Mouse (Mus musculus) G1E (cell line): ENCODE data around the gene Eif4e3.

Experiments
- CTCF ChIP-seq: IDR thresholded peaks from 2 replicates; pipeline ENCODE4 v1.5.1; 2012; ENCODE audit warnings: low read depth, low read length, inconsistent platforms, mixed read lengths
- GATA1 ChIP-seq: IDR thresholded peaks from 2 replicates; pipeline ENCODE4 v1.6.1; 2012; ENCODE audit warnings: borderline replicate concordance, low read length, inconsistent platforms, mixed read lengths
- TAL1 ChIP-seq: conservative IDR thresholded peaks from 2 replicates; pipeline ENCODE4 v1.6.1; 2012; ENCODE audit warnings: low read depth, low read length, inconsistent platforms, mixed read lengths

GRCm38 (mm10) chr6:99713256-99713655 lies 46.7 kb upstream of the Eif4e3 start:
- TF ChIP-seq GATA1 = no peak
- TF ChIP-seq TAL1 = no peak
- TF ChIP-seq CTCF = no peak
